Mouse (Mus musculus): ENCODE results near the gene Micall2. TPM values are rescaled to one million over a fixed set of nuclear protein-coding genes. Genes with fewer than 3 reads are reported as not detected.

Gene Micall2
- polyA plus RNA-seq (2012; rRNA removed): 6.3 and 6.6 TPM in 2 replicates

DNA sequence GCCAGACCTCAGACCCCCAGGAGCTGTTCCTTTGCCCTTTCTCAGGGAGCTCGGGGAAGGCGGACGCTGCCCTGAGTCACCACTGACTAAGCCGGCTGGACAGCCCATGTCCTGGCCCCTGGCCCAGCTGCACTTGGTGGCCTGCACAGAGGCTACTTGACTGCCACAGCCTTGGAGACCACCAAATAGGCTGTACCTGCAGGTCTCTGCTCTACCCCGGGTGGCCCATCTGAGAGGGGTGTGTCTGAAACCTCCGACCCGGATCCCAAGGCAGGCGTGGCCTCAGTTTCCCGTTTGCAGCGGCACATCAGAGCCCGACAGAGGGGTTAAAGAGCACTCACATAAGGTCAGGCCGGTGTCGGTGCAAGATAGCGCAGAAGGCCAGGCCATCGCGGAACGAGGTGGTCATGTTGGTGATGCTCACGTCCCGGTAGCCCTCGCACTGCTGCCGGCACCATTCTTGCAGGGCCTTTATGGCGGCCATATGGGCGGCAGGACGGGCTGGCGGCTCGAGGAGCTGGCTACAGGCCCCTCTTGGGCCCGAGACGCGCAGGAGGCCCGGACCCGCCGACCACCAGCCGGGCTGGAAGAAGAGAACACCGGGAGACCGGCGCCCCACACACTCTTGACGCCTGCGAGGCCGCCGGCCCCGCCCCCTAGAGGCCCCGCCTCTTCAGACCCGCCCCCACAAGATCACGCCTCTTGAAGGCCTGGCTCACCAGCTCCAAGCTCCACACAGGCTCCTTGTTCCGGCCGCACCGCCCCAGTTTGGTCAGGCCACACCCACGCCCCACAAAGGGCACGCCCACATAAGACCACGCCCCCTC is at the start of gene Micall2:
Micall2 (minus strand) TSS at position 660 of the 827 bp plus-strand sequence.

DNA sequence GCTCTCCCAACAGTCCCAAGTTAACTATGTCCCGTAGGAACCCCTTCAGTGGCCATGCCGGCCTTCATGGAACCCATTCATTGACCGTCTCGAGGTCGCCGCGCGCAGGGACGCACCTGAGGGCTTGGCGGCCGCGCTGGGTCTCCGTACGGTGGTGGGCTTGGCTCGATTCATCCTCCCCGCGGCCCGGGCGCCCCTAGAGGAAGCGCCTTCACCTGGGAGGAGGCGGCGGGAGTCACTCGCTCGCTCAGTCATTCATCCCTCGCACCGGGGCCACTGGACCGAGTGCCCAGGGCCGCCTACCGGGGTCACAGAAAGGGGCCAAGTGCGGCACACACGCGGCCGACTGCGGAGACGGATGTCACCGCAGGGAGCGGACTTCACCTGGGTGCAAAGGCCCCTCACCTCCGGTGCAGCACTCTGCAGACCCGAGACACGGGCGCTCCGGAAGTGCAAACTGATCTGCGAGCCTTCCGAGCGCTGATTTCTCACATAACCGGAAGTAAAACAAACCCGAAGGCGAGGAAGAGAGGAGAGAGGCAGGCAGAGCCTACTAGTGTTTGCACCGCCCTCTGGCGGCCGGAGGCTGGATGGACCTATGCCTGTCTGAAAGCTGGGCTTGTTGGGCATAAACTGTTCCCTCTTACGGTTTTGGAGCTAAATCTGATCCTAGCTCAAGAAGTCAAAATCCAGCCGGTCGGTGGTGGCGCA is 39.2 kb upstream of the Micall2 start, which contains the start of gene Ints1:
Ints1 (minus strand) TSS at position 459 of the 711 bp plus-strand sequence.

Other genes with a start within 250 kb of the Micall2 start
- not detected in 2 replicates for gene Uncx, start 192.8 kb downstream of the Micall2 start, polyA plus RNA-seq (2012; rRNA removed)
- 91.7 and 94.2 TPM in 2 replicates for gene Ints1, start 39.3 kb upstream of the Micall2 start, polyA plus RNA-seq (2012; rRNA removed)
- 25.7 and 29.3 TPM in 2 replicates for gene Mafk, start 55.2 kb upstream of the Micall2 start, polyA plus RNA-seq (2012; rRNA removed)
- 68.6 and 192 TPM in 2 replicates for gene Tmem184a, start 83.6 kb upstream of the Micall2 start, polyA plus RNA-seq (2012; rRNA removed)
- not detected in 2 replicates for gene Gm26938, start 90.1 kb upstream of the Micall2 start, polyA plus RNA-seq (2012; rRNA removed)
- gene Psmg3, start 90.5 kb upstream of the Micall2 start, polyA plus RNA-seq (2012; rRNA removed): 37.7 and 50.5 TPM in 2 replicates
- 4.7 and 5.3 TPM in 2 replicates for gene Elfn1, start 171.6 kb upstream of the Micall2 start, polyA plus RNA-seq (2012; rRNA removed)

Data from ovary, adult 2 months (tissue).